Mouse (Mus musculus) kidney, embryonic 16.5 days (tissue): ENCODE measurements at regions not wholly inside any gene's neighbourhood (a gene's known extent, or its start where the extent isn't known, plus 50 kb on each side); places are given as distances from the start of the nearest gene placed in this dataset.

Source experiments
- ATAC-seq: fragments of 200-750 bp; cut with Nextera tagmentation; 2 replicates; pipeline ENCODE4 v1.8.0; 2017; ENCODE audit warnings: moderate TSS enrichment; ENCODE audit not compliant: low FRiP score, low TSS enrichment
- H3K27ac ChIP-seq: fragments of 300-500 bp; sonication (generic); 2 replicates; pipeline ENCODE4 v1.5.1; 2014; ENCODE audit warnings: low read length
- H3K27me3 ChIP-seq: fragments of 300-500 bp; sonication (generic); 2 replicates; pipeline ENCODE4 v1.6.1; 2014; ENCODE audit warnings: low read length, control low read depth, mixed read lengths; ENCODE audit not compliant: insufficient read depth
- H3K36me3 ChIP-seq: fragments of 300-500 bp; sonication (generic); 2 replicates; pipeline ENCODE4 v1.6.1; 2014; ENCODE audit warnings: low read length, control low read depth, mixed read lengths; ENCODE audit not compliant: insufficient read depth
- H3K4me1 ChIP-seq: fragments of 300-500 bp; sonication (generic); 2 replicates; pipeline ENCODE4 v1.6.1; 2014; ENCODE audit warnings: low read length, control low read depth, mixed read lengths; ENCODE audit not compliant: insufficient read depth
- H3K4me2 ChIP-seq: fragments of 300-500 bp; sonication (generic); replicated peaks from 2 replicates; pipeline ENCODE4 v1.6.1; 2014; ENCODE audit warnings: low read depth, low read length
- H3K4me3 ChIP-seq: fragments of 300-500 bp; sonication (generic); 2 replicates; pipeline ENCODE4 v1.5.1; 2014; ENCODE audit warnings: mild to moderate bottlenecking, low read length
- H3K9ac ChIP-seq: fragments of 300-500 bp; sonication (generic); replicated peaks from 2 replicates; pipeline ENCODE4 v1.6.1; 2014; ENCODE audit warnings: low read length
- H3K9me3 ChIP-seq: fragments of 300-500 bp; sonication (generic); 2 replicates; pipeline ENCODE4 v1.6.1; 2016; ENCODE audit warnings: low read length, control low read depth
- WGBS: fragments of 180-500 bp; shearing (Covaris S2); extraction: QIAGEN DNeasy Blood & Tissue Kit; methylation state at CpG from one replicate; pipeline ENCODE4 v1.1.7; 2014; 5-methylcytosine and 5-hydroxymethylcytosine counted together

GRCm38 (mm10) chr2:11391725-11392124 lies 162.2 kb downstream of the Pfkfb3 start:
- no peaks in the 10 kb centered on the region for H3K36me3 ChIP-seq
- 52% methylated on average over 6 of the region's 6 CpGs for WGBS
- no peak overlapping the region for H3K4me3 ChIP-seq
- H3K9me3 ChIP-seq = no peaks in the 10 kb centered on the region
- no peak overlapping the region for H3K4me2 ChIP-seq
- ATAC-seq = no peak
- H3K27ac ChIP-seq = no peak overlapping the region
- no peak overlapping the region for H3K9ac ChIP-seq
- no peaks in the 10 kb centered on the region for H3K4me1 ChIP-seq
- H3K27me3 ChIP-seq = no peaks in the 10 kb centered on the region

- Histone ChIP-seq H3K27me3 (no peaks in the 10 kb centered on the region), H3K9ac (no peak overlapping the region), H3K9me3 (no peaks in the 10 kb centered on the region), H3K27ac (no peak overlapping the region), H3K4me1 (no peaks in the 10 kb centered on the region), H3K4me3 (no peak overlapping the region), H3K4me2 (no peak overlapping the region), H3K36me3 (no peaks in the 10 kb centered on the region)
- ATAC-seq = no peak
- 76% methylated on average over 6 of the region's 6 CpGs for WGBS
Observed at GRCm38 (mm10) chr2:11390667-11391334, 163.1 kb downstream of the Pfkfb3 start.

- H3K4me3 ChIP-seq = no peak overlapping the region
- WGBS = 61% methylated on average over 2 of the region's 2 CpGs
- H3K4me2 ChIP-seq = no peak overlapping the region
- H3K9ac ChIP-seq = no peak overlapping the region
- H3K4me1 ChIP-seq = no peaks in the 10 kb centered on the region
- H3K36me3 ChIP-seq = no peaks in the 10 kb centered on the region
- ATAC-seq = peak; percentile 59; the same call in 1 of the 2 replicates
- H3K27ac ChIP-seq = no peak overlapping the region; the same call in 1 of the 2 replicates
- H3K27me3 ChIP-seq = no peaks in the 10 kb centered on the region
- H3K9me3 ChIP-seq = no peaks in the 10 kb centered on the region
Observed at GRCm38 (mm10) chr2:11387623-11388022, 166.3 kb downstream of the Pfkfb3 start.

- Histone ChIP-seq H3K4me2 (no peak overlapping the region), H3K9ac (no peak overlapping the region), H3K36me3 (no peaks in the 10 kb centered on the region), H3K27ac (no peak overlapping the region), H3K4me3 (no peak overlapping the region), H3K27me3 (no peaks in the 10 kb centered on the region), H3K9me3 (no peaks in the 10 kb centered on the region), H3K4me1 (no peaks in the 10 kb centered on the region)
- WGBS = 69% methylated on average over 2 of the region's 2 CpGs
- no peak for ATAC-seq
Observed at GRCm38 (mm10) chr2:11383815-11384214, 170.1 kb downstream of the Pfkfb3 start.

GRCm38 (mm10) chr2:11377213-11377612 lies 176.7 kb downstream of the Pfkfb3 start:
- Histone ChIP-seq H3K9me3 (no peaks in the 10 kb centered on the region), H3K9ac (no peak overlapping the region), H3K4me2 (no peak overlapping the region), H3K27ac (peak overlapping the region; percentile 72), H3K36me3 (no peaks in the 10 kb centered on the region), H3K4me1 (peaks cover 15% of the 10 kb centered on the region), H3K27me3 (no peaks in the 10 kb centered on the region), H3K4me3 (no peak overlapping the region)
- 36% methylated on average over 2 of the region's 2 CpGs for WGBS
- no peak; the same call in 1 of the 2 replicates for ATAC-seq

- no peaks in the 10 kb centered on the region for H3K36me3 ChIP-seq
- peaks cover 15% of the 10 kb centered on the region for H3K4me1 ChIP-seq
- peak; percentile 64 for ATAC-seq
- H3K27ac ChIP-seq = no peak overlapping the region
- no peak overlapping the region for H3K4me2 ChIP-seq
- H3K27me3 ChIP-seq = no peaks in the 10 kb centered on the region
- WGBS = 56% methylated on average over 10 of the region's 10 CpGs
- H3K4me3 ChIP-seq = no peak overlapping the region
- no peak overlapping the region for H3K9ac ChIP-seq
- no peaks in the 10 kb centered on the region for H3K9me3 ChIP-seq
Observed at GRCm38 (mm10) chr2:11375726-11376454, 178.0 kb downstream of the Pfkfb3 start.

- ATAC-seq = 0 out of 2 replicates have a peak, but pooled peaks have one; percentile 62
- Histone ChIP-seq H3K9ac (no peak overlapping the region), H3K27ac (no peak overlapping the region), H3K36me3 (no peaks in the 10 kb centered on the region), H3K4me1 (peaks cover 15% of the 10 kb centered on the region), H3K4me2 (no peak overlapping the region), H3K9me3 (no peaks in the 10 kb centered on the region), H3K27me3 (no peaks in the 10 kb centered on the region), H3K4me3 (no peak overlapping the region)
- WGBS = 65% methylated on average over 6 of the region's 6 CpGs
Observed at GRCm38 (mm10) chr2:11375092-11375491, 178.8 kb downstream of the Pfkfb3 start.

GRCm38 (mm10) chr2:11370273-11370672 lies 183.6 kb downstream of the Pfkfb3 start:
- H3K4me2 ChIP-seq = no peak overlapping the region
- ATAC-seq = no peak

GRCm38 (mm10) chr2:11367319-11367718 lies 186.6 kb downstream of the Pfkfb3 start:
- Histone ChIP-seq H3K9ac (no peak overlapping the region), H3K4me2 (no peak overlapping the region), H3K4me1 (0 out of 2 replicates have a peak, but pooled peaks cover 2% of the 10 kb centered on the region), H3K36me3 (no peaks in the 10 kb centered on the region), H3K4me3 (no peak overlapping the region), H3K27me3 (no peaks in the 10 kb centered on the region), H3K27ac (no peak overlapping the region), H3K9me3 (no peaks in the 10 kb centered on the region)
- 52% methylated on average over 2 of the region's 2 CpGs for WGBS
- ATAC-seq = no peak

More at GRCm38 (mm10) chr2:11370273-11370672, 183.6 kb downstream of the Pfkfb3 start:
- H3K9ac ChIP-seq = no peak overlapping the region
- 0 out of 2 replicates have a peak, but pooled peaks cover 2% of the 10 kb centered on the region for H3K4me1 ChIP-seq
- no peaks in the 10 kb centered on the region for H3K36me3 ChIP-seq
- no peak overlapping the region for H3K4me3 ChIP-seq
- no peaks in the 10 kb centered on the region for H3K9me3 ChIP-seq
- no peak overlapping the region for H3K27ac ChIP-seq
- no peaks in the 10 kb centered on the region for H3K27me3 ChIP-seq

GRCm38 (mm10) chr2:11365815-11366214 lies 188.1 kb downstream of the Pfkfb3 start:
- ATAC-seq = no peak
- no peak overlapping the region for H3K4me3 ChIP-seq
- H3K36me3 ChIP-seq = no peaks in the 10 kb centered on the region
- H3K9me3 ChIP-seq = no peaks in the 10 kb centered on the region
- H3K4me1 ChIP-seq = 0 out of 2 replicates have a peak, but pooled peaks cover 2% of the 10 kb centered on the region
- H3K4me2 ChIP-seq = no peak overlapping the region
- no peak overlapping the region for H3K27ac ChIP-seq
- H3K9ac ChIP-seq = no peak overlapping the region
- WGBS = 67% methylated on average over 3 of the region's 3 CpGs
- no peaks in the 10 kb centered on the region for H3K27me3 ChIP-seq
